Comparison of ENCODE assay signal across 25 mouse cellular contexts in the genomic region with DNA sequence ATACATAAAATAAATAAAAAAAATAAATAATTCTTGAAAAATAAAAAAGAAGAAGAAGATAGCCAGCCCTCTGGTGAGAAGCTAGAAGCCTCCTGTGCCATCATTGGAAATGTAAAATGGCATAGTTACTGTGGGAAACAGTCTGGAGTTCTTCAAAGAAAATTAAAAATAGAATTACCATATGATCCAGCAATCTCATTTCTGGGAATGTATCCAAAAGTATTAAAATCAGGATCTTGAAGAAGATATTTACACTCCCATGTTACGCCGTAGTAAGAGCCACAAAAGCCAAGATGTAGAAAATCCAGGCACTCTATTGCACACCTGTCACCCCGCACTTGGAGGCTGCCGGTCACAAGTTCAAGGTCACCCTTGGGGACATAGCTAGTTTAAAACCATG.
DNase-seq lines count a peak whose midpoint lies in the region; ATAC-seq lines count a peak whose summit lies in the region.
"Had no signal": no experiment of that assay in that cellular context is flagged by ENCODE, and none has a peak within 500 bp of the region (broad histone marks: within the 10 kb centered on the region; RNA-seq: fewer than 3 reads in every experiment).

No protein-coding gene starts in this region.

- no peak for ATAC-seq in forebrain, embryonic 15.5 days (replicated peaks)
- ATAC-seq in midbrain, embryonic 15.5 days (replicated peaks), result no peak
- ATAC-seq in midbrain, embryonic 14.5 days (ENCODE audit: low FRiP score, low TSS enrichment), result no peak
- peak; percentile 18 for ATAC-seq in forebrain, embryonic 16.5 days
- ATAC-seq: CD4-positive, CD25-positive, alpha-beta regulatory T cell, adult 4 months had no signal

- no peaks in the 10 kb centered on the region for H3K27me3 ChIP-seq in forebrain, embryonic 15.5 days
- H3K27me3 ChIP-seq in forebrain, embryonic 10.5 days (ENCODE audit: poor library complexity, severe bottlenecking), result peaks cover 3% of the 10 kb centered on the region; the same call in 1 of the 2 replicates
- H3K27me3 ChIP-seq in midbrain, embryonic 15.5 days (replicated peaks), result no peaks in the 10 kb centered on the region
- H3K27me3 ChIP-seq in midbrain, embryonic 14.5 days (ENCODE audit: control insufficient read depth, insufficient read depth, low read length), result no peaks in the 10 kb centered on the region
- no peaks in the 10 kb centered on the region for H3K27me3 ChIP-seq in forebrain, embryonic 16.5 days (replicated peaks; ENCODE audit: control insufficient read depth, insufficient read depth, low read length)
- H3K27me3 ChIP-seq: embryonic facial prominence, embryonic 13.5 days; heart, embryonic 12.5 days; hindbrain, embryonic 12.5 days; limb, embryonic 15.5 days had no signal

- no peaks in the 10 kb centered on the region for H3K9me3 ChIP-seq in forebrain, embryonic 15.5 days
- H3K9me3 ChIP-seq in forebrain, embryonic 10.5 days, result no peaks in the 10 kb centered on the region
- H3K9me3 ChIP-seq in midbrain, embryonic 15.5 days, result no peaks in the 10 kb centered on the region
- no peaks in the 10 kb centered on the region for H3K9me3 ChIP-seq in midbrain, embryonic 14.5 days (ENCODE audit: control insufficient read depth, low read length)
- H3K9me3 ChIP-seq in forebrain, embryonic 16.5 days (ENCODE audit: control insufficient read depth, low read length), result no peaks in the 10 kb centered on the region
- H3K9me3 ChIP-seq: embryonic facial prominence, embryonic 13.5 days; heart, embryonic 12.5 days; hindbrain, embryonic 12.5 days; limb, embryonic 15.5 days had no signal

- peak overlapping the region; percentile 79 for H3K27ac ChIP-seq in forebrain, embryonic 15.5 days (replicated peaks)
- no peak overlapping the region for H3K27ac ChIP-seq in forebrain, embryonic 10.5 days
- 0 out of 2 replicates have a peak overlapping the region, but pooled peaks have one; percentile 30 for H3K27ac ChIP-seq in midbrain, embryonic 15.5 days
- no peak overlapping the region for H3K27ac ChIP-seq in midbrain, embryonic 14.5 days (replicated peaks; ENCODE audit: low read depth, low read length)
- H3K27ac ChIP-seq in forebrain, embryonic 16.5 days (ENCODE audit: low read length), result peak overlapping the region; percentile 79
- H3K27ac ChIP-seq: embryonic facial prominence, embryonic 13.5 days; hindbrain, embryonic 12.5 days; limb, embryonic 15.5 days; liver, embryonic 14.5 days had no signal

- H3K36me3 ChIP-seq in forebrain, embryonic 15.5 days, result no peaks in the 10 kb centered on the region
- H3K36me3 ChIP-seq in forebrain, embryonic 10.5 days (replicated peaks), result no peaks in the 10 kb centered on the region
- H3K36me3 ChIP-seq in midbrain, embryonic 15.5 days (replicated peaks), result no peaks in the 10 kb centered on the region
- no peaks in the 10 kb centered on the region for H3K36me3 ChIP-seq in midbrain, embryonic 14.5 days (ENCODE audit: control insufficient read depth, insufficient read depth, low read length)
- H3K36me3 ChIP-seq in forebrain, embryonic 16.5 days (ENCODE audit: control insufficient read depth, insufficient read depth), result no peaks in the 10 kb centered on the region
- H3K36me3 ChIP-seq: heart, embryonic 12.5 days; hindbrain, embryonic 12.5 days had no signal

- DNase-seq in forebrain, embryonic 10.5 days (ENCODE audit: extremely low spot score, low spot score), result no peak
- DNase-seq in midbrain, embryonic 14.5 days, result no peak
- DNase-seq in telencephalon, adult 2 months (ENCODE audit: low read depth, low spot score), result peak; percentile 88
- no peak for DNase-seq in layer of hippocampus, postnatal 14 days (ENCODE audit: low spot score in 2 of 2)
- DNase-seq: cerebellum, adult 8-10 months; cerebellum, postnatal 36 days; embryo, embryonic 11 days; gastrocnemius, postnatal 14 days; heart, adult 18-20 months; kidney, adult 8-10 months; kidney, postnatal 25 days; left cerebral cortex, postnatal 4 days; lung, embryonic 14.5 days; lung, postnatal 36 days; right cerebral cortex, postnatal 14 days; thymus, postnatal 14 days had no signal

- 76% methylated on average over 4 of the region's 4 CpGs for WGBS in forebrain, embryonic 15.5 days
- WGBS in forebrain, embryonic 10.5 days, result 93% methylated on average over 4 of the region's 4 CpGs
- 88% methylated on average over 4 of the region's 4 CpGs for WGBS in midbrain, embryonic 15.5 days
- WGBS in midbrain, embryonic 14.5 days, result 94% methylated on average over 4 of the region's 4 CpGs
- 67% methylated on average over 4 of the region's 4 CpGs for WGBS in forebrain, embryonic 16.5 days

- H3K9ac ChIP-seq in forebrain, embryonic 15.5 days (replicated peaks), result no peak overlapping the region
- no peak overlapping the region for H3K9ac ChIP-seq in midbrain, embryonic 15.5 days
- H3K9ac ChIP-seq in midbrain, embryonic 14.5 days (replicated peaks; ENCODE audit: low read length), result no peak overlapping the region
- no peak overlapping the region for H3K9ac ChIP-seq in forebrain, embryonic 16.5 days (replicated peaks; ENCODE audit: low read depth, low read length)
- H3K9ac ChIP-seq: embryonic facial prominence, embryonic 13.5 days; heart, embryonic 12.5 days; hindbrain, embryonic 12.5 days; limb, embryonic 15.5 days; liver, embryonic 14.5 days; lung, embryonic 14.5 days had no signal

- peaks cover 8% of the 10 kb centered on the region; the same call in 1 of the 2 replicates for H3K4me1 ChIP-seq in forebrain, embryonic 15.5 days
- peaks cover 19% of the 10 kb centered on the region for H3K4me1 ChIP-seq in forebrain, embryonic 10.5 days
- no peaks in the 10 kb centered on the region for H3K4me1 ChIP-seq in midbrain, embryonic 15.5 days
- no peaks in the 10 kb centered on the region for H3K4me1 ChIP-seq in midbrain, embryonic 14.5 days (ENCODE audit: control insufficient read depth, insufficient read depth, low read length)
- peaks cover 7% of the 10 kb centered on the region; the same call in 1 of the 2 replicates for H3K4me1 ChIP-seq in forebrain, embryonic 16.5 days (replicated peaks; ENCODE audit: control insufficient read depth, insufficient read depth, low read length)
- H3K4me1 ChIP-seq: hindbrain, embryonic 12.5 days had no signal

- no peak overlapping the region for H3K4me3 ChIP-seq in forebrain, embryonic 15.5 days
- H3K4me3 ChIP-seq in forebrain, embryonic 10.5 days, result no peak overlapping the region
- H3K4me3 ChIP-seq in midbrain, embryonic 15.5 days, result no peak overlapping the region
- no peak overlapping the region for H3K4me3 ChIP-seq in midbrain, embryonic 14.5 days (replicated peaks; ENCODE audit: low read depth, low read length)
- H3K4me3 ChIP-seq in forebrain, embryonic 16.5 days (replicated peaks; ENCODE audit: low read length), result no peak overlapping the region
- H3K4me3 ChIP-seq: embryonic facial prominence, embryonic 13.5 days; heart, embryonic 12.5 days; hindbrain, embryonic 12.5 days; limb, embryonic 15.5 days had no signal

- no peak overlapping the region for H3K4me2 ChIP-seq in forebrain, embryonic 15.5 days (replicated peaks)
- H3K4me2 ChIP-seq in midbrain, embryonic 15.5 days, result no peak overlapping the region
- H3K4me2 ChIP-seq in midbrain, embryonic 14.5 days (ENCODE audit: low read length), result no peak overlapping the region
- H3K4me2 ChIP-seq in forebrain, embryonic 16.5 days (ENCODE audit: low read length), result no peak overlapping the region
- H3K4me2 ChIP-seq: embryonic facial prominence, embryonic 13.5 days; heart, embryonic 12.5 days; hindbrain, embryonic 12.5 days; limb, embryonic 15.5 days; lung, embryonic 14.5 days had no signal

Comparison
In these comparisons a context has a peak if more than half of its experiments do, and no peak if none do; other contexts are left out.
1. H3K27ac ChIP-seq: peak in forebrain, embryonic 15.5 days (single experiment), midbrain, embryonic 15.5 days (single experiment) and forebrain, embryonic 16.5 days (single experiment); none in forebrain, embryonic 10.5 days (single experiment) and midbrain, embryonic 14.5 days (single experiment).